Mouse (Mus musculus) cerebellum, postnatal 4 days (tissue): ENCODE results near the gene Kdf1.

ENCODE experiments used
- DNase-seq, 2 experiments: peaks; one replicate each; pipeline ENCODE4 v3.0.0; 2022; ENCODE audit warnings: low spot score in 2 of 2, mixed read lengths in 1 of 2

The Kdf1 gene

DNA sequence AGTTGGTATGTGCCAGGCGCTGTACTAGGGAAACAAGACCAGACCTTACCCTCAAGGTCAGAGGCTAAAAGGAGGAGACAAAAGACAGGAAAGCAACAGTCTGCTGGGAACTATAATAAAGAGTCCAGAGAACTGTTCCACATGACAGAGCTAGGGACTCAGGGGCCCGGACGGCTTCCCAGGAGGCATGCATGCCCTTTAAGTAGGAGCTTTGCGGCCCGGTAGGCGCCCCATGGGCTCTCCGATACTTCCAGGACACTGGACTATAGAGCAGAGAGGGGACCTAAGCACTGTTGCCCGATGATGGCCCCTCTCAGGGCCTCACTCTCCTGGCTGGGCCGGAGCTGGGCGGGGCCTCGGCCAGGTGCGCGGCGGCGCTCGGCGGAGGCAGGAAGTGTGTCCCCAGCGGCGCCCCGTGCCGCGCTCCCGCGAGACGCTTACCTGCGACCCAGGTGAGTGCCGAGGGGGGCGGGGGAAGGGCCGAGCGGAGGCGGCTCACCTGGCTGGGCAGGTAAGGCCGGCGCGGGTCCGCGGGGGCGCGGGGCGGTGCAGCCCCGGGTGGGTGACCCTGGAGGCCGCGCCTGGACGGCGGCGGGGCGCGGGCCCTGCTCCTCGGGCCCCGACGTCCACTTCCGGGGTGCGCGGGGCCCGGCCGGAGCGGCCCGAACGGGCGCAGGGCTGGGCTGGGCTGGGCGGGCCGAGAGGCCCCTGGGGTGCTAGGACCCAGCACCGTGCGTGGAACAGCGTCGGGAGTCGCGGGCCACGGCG lies at the start of gene Kdf1:
TSS of gene Kdf1 (plus strand) at position 363 of the 768 bp plus-strand sequence.
- DNase-seq, result no peak

GRCm38 (mm10) chr4:133469122-133469521 lies 49.6 kb upstream of the Kdf1 start:
- no peak for DNase-seq

DNA sequence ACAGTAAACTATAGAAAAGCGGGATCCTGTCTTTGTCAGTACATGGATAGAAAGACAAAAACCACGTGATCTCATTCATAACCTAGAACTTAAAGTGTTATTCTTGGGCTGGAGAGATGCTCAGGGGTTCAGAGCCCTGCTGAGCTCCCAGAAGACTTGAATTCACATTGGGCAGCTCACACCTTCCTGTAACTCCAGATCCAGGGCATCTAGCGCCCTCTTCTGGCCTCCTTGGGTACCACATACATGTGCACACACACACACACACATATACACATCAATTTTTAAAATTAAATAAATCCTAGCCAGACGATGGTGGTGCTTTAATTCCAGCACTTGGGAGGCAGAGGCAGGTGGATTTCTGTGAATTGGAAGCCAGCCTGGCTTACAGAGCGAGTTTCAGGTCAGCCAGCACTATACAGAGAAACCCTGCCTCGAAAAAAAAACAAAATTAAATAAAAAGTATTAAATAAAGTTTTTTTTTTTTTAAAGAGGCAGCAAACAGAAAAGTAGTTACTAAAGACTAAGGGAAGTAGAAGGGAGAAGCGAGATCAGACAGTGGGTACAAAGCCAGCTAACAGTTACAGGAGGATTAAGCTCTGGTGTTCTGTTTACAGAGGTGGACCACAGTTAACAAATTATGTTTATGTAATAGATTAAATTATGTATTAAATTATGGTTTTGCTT lies 47.5 kb upstream of the Kdf1 start:
- no peak for DNase-seq

DNA sequence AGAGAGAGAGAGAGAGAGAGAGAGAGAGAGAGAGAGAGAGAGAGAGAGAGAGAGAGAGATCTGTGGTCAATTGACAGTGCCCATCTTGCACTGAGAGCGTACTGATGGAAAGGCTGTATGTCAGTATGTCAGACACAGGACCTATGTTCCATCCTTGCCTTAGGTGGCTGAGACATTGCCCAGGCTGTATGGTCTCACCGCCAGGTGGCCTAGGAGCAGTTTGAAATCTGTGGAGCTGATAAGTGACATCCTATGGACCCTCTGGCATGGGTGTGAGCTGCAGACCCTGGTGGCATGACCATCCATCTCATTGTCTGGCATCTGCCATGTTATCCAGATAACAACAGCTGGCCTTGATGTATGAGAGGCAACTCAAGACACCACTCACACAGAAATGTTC lies 44.9 kb upstream of the Kdf1 start:
- DNase-seq, result no peak

DNA sequence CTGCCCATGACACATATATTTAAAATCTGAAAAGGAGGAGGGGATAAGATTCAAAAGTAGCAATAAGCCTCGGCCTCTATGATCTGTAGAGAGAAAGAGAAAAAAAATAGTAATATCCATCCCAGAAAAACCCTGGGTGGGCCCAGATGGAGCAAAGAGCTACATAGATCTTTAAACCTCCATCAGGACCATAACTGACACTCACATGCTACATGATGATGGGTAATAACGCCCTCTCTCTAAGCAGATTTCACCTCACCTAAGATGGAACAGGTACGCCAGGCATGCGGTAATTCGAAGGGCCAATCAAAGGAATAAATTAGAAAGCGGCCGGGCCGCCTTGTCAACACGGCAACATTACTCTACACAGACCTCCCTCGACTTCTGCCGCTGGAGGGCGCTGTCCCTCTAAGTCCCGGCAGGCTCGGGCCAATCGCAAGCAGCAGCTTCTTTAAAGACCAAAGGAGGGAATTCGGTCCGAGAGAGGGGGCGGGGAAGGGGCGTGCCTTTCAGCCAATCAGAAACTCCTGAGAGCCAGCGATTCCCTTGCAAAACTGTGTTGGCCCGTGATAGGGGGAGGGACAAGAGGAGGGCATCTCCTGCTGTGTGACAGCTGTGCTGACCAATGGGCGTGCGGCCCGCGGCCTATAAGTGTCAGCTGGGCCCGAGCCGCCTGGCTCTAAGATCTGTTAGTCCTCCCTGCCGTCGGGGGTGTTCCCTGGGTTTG lies 39.1 kb upstream of the Kdf1 start, which contains the start of gene Tent5b:
TSS of gene Tent5b (plus strand) at position 675 of the 727 bp plus-strand sequence.
- peak; percentile 94 to 98 for DNase-seq

- DNase-seq, result no peak
These were observed 38.6 kb upstream of the Kdf1 start for GRCm38 (mm10) chr4:133480185-133480537.

DNA sequence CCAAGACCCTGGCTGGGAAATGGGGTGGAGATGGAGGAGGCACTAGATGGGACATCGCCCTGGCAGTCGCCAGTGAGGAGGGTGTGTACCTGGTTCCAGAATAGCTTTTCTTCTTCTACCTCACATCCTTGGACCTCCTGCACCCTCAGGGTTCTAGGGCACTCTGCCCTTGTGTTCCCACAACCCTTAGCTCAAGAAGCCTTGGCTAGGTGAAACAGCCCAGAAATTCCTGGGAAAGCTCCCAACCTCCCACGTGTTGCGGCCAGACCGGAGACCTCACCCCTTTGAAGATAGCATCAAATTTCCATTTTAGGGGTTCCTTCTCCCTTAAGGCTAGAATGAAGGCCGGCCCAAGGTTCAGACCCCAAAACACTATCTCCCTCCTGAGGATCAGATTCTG lies 38.0 kb upstream of the Kdf1 start:
- DNase-seq, result no peak

DNA sequence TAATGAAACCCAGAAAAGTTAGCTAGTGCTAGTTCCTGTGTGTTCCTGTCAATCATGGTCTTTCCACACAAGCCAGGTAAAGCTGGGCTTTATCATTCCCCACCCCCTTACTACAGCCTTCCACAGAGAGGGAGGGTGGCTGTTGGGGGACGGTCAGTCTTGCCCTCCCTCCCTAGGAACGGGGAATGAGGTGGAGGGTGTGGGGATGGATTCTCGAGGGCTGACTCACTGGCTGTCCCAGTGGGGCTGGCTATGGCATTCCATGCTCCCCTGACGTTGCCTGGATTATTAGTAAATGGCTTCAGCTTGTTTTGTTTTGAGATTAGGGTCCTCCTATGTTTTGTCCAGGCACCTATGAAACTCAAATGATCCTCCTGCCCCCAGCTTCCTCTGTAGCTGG lies 37.3 kb upstream of the Kdf1 start:
- no peak for DNase-seq

GRCm38 (mm10) chr4:133482479-133482878 lies 36.3 kb upstream of the Kdf1 start:
- no peak for DNase-seq

DNA sequence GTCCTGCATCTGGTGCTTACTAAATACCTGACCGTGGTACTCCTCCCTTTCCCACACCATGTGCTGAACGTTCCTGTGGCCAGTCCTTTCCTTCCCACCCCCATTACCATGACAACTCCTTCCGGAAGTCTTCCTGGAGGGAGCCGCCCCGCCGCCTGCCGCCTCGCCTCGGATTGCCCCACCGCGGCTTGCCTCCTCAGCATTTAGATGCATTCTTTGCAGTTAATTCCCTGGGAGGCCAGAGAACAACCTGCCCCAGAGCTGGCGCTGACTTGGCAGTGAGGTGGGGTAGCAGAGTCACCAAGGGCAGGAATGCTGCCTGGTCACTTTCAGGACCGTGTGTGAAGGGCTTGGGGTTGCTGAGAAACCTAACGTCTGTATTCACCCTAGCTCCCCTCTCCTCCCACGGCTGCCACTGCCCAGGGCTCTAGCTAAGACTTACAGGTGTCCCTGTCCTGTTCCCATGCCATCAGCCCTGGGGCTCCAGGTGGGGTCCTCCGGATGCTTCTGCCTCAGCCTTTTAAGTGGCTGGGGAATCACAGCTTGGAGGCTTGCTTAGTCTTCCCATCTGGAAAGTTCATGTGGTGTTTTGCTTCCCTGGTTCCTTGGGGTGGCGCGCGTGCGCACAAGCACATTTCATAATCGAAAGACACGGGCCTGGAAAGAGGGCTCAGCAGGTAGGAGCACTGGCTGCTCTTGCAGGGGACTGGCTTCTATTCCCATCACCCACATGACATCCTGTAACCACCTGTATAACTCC lies 34.3 kb upstream of the Kdf1 start:
- DNase-seq, result no peak

GRCm38 (mm10) chr4:133485691-133486425 lies 32.9 kb upstream of the Kdf1 start:
- DNase-seq, result no peak

DNA sequence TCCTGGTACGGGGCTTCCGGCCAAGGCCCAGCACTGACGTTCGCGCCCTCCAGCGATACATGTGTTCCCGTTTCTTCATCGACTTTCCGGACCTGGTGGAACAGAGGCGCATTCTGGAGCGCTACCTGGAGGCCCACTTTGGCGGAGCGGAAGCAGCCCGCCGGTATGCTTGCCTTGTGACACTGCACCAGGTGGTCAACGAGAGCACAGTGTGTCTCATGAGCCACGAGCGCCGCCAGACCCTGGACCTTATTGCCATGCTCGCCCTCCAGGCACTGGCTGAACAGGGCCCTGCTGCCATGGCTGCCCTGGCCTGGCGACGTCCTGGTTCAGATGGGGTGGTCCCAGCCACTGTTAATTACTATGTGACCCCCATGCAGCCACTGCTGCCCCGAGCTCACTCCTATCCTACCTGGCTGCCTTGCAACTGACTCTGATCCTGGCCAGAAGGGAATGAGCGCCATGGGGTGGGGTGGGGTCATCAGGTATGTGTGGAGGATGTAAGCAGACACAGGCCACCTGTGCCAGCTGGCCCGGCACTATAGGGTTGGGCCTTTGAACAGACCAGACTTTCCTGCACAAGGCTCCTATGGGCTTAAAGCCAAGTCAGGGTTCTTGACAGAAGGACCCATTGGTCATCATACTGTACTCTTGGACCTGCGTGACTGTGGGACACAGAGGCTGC lies 31.9 kb upstream of the Kdf1 start:
- DNase-seq, result no peak

DNA sequence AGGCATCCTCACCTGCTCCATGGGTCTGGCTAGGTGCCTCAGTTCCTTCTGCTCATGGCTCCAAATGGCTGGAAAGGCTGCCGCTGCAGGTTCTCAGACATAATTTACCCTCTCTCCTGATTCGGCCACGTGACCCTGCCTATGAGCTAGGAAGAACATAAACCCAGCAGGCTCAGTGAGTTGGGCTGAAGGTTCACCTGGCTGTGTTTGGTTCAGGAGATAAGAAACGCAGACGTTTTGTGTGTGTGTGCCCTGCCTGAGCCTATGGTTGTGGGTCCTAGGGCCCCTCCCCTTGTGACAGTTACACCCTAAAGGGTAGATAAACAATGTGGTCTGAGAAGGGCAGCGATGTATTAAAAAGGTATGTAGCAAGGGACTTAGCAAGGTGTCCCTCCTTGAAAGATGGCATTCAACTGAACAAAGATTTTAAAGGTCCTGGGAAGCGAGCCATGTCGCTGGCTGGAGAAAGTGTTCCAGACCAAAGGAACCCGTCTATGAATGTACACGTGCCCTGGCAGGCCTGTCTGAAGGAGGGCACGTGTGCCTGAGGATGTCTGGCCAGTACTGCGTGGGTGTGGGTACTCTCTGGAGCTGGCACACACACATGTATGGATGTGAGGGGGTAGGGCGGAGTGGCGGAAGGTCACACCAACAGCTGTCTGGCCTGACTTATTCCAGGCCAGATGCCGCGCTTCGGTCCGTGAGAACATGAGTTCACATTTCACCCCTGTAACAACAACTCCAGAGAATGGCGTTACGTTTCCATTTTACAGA lies 30.0 kb upstream of the Kdf1 start:
- no peak for DNase-seq

DNA sequence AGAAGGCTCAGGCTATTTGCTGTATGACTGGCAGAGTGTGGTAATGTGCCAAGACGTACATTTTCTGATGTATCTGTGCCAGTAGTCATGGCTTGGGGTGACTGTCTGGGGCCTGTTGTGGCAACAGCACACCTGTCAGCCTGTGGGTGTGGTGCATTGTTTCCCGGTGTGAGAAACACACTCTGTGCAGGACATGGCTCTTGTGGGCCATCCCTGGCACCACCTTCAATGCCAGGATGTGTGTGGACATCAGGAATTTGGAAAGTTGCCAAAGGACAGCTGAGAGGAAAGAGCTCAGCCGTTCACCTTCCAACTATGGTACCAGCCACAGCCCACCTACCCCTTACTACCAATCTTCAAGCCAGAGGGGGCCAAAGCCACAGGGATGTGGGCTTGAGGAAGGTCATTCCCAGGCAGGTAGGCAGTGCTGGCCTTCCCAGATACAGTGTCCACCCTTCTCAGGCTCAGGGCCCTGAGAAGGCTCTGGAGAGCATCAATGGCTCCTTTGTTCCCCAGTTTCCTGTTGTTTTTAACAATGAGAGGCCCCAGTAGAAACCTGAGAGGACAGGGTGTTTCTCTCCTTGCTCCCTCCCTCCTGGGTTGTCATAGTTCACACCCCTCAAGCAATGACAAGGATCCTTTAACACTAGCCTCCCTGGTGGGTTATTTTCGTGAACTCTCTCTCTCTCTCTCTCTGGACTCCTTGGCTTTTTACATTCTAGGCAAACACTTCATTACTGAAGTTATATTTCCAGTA lies 29.1 kb upstream of the Kdf1 start:
- DNase-seq, result no peak

DNA sequence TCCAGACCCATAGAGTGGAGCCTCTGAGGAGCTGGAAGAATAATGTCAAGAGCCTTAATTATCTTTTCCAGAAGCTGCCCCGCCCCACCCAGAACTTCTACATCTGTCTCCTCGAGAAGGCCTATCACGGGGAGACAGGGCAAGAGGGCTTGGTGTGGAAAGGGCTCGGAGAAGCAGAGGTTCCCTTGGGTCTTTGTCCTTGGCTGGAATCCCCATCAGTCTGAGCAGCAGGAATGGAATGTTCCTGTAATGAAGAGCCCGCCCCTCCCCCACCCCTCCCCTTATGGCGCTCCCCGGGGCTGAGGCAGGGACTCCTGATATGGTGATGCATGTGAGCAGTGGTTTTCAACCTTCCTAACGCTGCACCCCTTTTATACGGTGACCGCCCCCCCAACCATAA lies 27.0 kb upstream of the Kdf1 start:
- DNase-seq, result no peak

DNA sequence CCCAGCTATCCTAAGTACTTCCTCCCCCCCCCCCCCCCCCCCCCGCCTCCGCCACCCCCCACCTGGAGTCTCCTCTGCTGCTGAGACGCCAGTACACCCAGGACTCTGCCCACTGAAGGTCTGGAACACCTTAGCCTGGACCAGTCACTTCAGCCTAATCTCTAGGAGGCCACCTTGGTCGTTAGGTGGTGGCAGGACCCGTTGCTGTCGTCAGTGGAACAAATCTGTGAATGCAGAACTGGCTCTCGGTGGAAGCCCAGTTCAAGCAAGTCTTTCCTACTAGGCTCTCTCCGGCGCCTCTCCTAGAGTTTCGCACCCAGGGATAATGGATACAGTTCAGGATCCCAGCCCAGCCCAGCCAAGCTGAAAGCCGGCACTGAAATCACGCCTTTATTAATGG lies 24.9 kb upstream of the Kdf1 start:
- no peak for DNase-seq

GRCm38 (mm10) chr4:133494432-133494831 lies 24.3 kb upstream of the Kdf1 start:
- DNase-seq, result peak; percentile 79 to 90

- no peak for DNase-seq
These were observed 23.9 kb upstream of the Kdf1 start for GRCm38 (mm10) chr4:133494867-133495266.

DNA sequence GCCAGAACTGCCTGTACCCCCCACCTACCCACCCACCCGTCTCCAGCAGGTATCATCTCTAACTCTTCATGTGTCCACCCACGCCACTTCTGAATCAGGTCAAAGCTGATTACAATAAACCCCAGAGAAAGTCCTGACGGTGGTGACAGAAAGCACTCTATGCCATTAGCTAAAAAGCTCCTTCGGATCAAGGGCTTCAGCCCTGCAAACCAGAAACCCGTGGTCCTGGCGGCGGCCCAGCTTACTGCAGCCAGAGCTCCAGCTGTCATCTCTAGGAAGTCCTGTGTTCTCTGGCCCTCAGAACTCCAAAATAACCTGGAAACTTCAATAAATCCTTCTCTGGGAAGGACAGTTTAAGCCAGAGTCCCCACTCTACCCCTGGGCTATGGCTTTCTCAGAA lies 23.1 kb upstream of the Kdf1 start:
- DNase-seq, result peak in 1 of 2 experiments; percentile 55
